Mouse (Mus musculus): ENCODE data around the gene Pts. TPM values are rescaled to one million over a fixed set of nuclear protein-coding genes. Genes with fewer than 3 reads are reported as not detected.

Pts gene
- polyA plus RNA-seq, 1 experiment, result 59.7 TPM

DNA sequence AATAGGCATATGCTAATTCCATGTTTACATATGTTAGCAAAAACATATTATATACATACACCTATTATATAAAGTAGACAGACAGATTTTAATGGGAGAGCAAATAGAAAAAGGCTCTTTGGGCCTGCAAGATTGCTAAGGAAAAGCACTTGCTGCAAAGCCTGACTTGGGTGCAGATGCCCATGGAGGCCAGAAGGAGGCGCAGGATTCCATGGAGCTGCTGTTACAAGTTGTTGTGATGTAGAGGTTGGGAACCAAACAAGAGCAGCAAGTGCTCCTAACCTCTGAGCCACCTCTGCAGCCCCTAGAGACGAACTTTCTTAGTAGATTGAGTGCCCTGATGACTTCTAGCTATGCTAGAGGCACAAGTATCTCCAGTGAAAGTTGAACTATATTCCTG lies 9.7 kb downstream of the Pts start:
- Histone ChIP-seq H3K4me1 (ENCODE audit: control insufficient read depth, insufficient read depth, low read length) (0 out of 2 replicates have a peak, but pooled peaks cover 2% of the 10 kb centered on the region), H3K27ac (ENCODE audit: insufficient read depth, low read length) (no peak overlapping the region), H3K4me3 (ENCODE audit: insufficient read depth, low read length) (no peak overlapping the region)
- TF ChIP-seq POLR2A (IDR thresholded peaks at IDR 0.05; ENCODE audit: extremely low read depth, insufficient read depth, low read length) (no peak), CTCF (IDR thresholded peaks at IDR 0.05; ENCODE audit: extremely low read depth, insufficient read depth, low read length) (peak; percentile 17; the same call in 1 of the 2 replicates)

DNA sequence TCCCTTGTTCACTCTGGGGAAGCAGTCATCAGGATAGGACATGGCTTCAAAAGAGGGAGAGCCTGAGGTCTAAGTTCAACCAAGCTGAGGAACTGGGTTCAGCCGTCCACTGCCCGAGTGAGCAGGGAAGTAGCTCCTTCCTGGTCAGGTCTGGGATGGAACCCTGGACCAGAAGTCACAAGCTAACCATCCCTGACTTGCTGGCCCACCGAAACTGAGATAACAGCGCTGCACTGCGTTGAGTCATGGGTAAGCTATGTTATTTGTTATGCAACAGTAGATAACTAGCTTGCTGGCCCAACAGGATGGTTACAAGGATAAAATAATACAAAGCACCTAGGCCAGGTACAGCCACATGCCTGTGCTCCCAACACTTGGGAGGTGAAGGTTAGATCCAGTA lies 13.1 kb downstream of the Pts start:
- H3K4me3 ChIP-seq (ENCODE audit: insufficient read depth, low read length), result no peak overlapping the region
- no peaks in the 10 kb centered on the region for H3K4me1 ChIP-seq (ENCODE audit: control insufficient read depth, insufficient read depth, low read length)
- no peak overlapping the region for H3K27ac ChIP-seq (ENCODE audit: insufficient read depth, low read length)
- no peak for TF ChIP-seq CTCF (IDR thresholded peaks at IDR 0.05; ENCODE audit: extremely low read depth, insufficient read depth, low read length)
- TF ChIP-seq POLR2A (IDR thresholded peaks at IDR 0.05; ENCODE audit: extremely low read depth, insufficient read depth, low read length), result no peak

DNA sequence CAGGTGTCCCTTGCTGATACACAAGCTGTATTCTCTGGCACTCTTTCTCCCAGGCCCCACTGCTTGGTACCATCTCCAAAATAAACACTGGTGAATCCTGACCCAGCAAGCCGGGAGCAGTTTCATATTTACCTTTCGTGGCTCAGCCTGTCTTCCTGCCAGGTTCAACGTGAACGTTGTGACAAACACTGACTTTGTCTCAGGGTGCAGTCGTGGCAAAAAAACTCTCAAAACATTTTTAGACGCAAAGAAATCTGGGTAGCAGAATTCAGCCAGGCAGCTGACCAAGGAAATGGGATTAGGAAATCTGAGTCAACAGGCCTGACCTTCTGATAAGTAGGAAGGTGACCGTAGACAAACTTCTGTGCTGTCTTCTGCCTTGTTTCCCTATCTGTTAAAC lies 21.0 kb downstream of the Pts start:
- no peak overlapping the region for H3K4me3 ChIP-seq (ENCODE audit: insufficient read depth, low read length)
- H3K4me1 ChIP-seq (ENCODE audit: control insufficient read depth, insufficient read depth, low read length), result no peaks in the 10 kb centered on the region
- TF ChIP-seq POLR2A (IDR thresholded peaks at IDR 0.05; ENCODE audit: extremely low read depth, insufficient read depth, low read length) (no peak), CTCF (IDR thresholded peaks at IDR 0.05; ENCODE audit: extremely low read depth, insufficient read depth, low read length) (no peak)
- no peak overlapping the region for H3K27ac ChIP-seq (ENCODE audit: insufficient read depth, low read length)

DNA sequence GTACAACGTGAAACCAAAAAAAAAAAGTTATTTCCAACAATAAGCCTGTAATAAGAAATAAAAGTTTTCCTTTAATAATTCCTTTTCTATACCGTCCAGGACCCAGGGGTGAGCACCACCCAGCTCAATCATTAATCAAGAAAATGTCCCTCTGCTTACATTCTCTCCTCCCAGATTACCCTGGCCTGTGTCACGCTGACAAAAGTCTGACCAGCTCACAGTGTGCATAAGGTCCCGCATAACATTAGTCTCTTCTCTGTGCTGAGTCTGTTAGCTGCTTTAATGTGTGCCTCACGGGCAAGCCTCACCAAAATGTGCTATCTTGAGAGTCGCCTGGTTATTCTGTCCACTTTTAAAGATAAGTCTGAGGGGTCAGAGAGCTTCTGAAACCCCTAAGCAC lies 23.1 kb downstream of the Pts start:
- Histone ChIP-seq H3K4me3 (ENCODE audit: insufficient read depth, low read length) (no peak overlapping the region), H3K27ac (ENCODE audit: insufficient read depth, low read length) (no peak overlapping the region), H3K4me1 (ENCODE audit: control insufficient read depth, insufficient read depth, low read length) (no peaks in the 10 kb centered on the region)
- no peak for TF ChIP-seq POLR2A (IDR thresholded peaks at IDR 0.05; ENCODE audit: extremely low read depth, insufficient read depth, low read length)
- TF ChIP-seq CTCF (IDR thresholded peaks at IDR 0.05; ENCODE audit: extremely low read depth, insufficient read depth, low read length), result no peak

DNA sequence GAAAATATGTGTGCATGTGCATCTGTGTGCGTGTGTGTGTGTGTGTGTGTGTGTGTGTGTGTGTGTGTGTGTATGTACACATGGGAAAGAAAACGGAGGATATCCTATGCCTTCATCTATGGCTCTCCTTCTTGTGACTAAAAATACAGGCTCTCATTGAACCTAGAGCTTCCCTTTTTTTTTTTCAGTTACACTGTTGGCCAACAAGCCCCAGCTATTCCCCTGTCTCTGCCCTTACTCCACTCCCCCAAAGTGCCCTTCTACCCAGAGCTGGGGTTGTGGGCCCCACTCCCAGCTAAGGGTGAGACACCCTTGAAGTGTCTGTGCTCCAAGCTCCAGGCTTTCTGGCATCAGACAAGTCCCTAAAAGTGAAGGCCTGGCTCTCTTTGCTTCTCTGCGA lies 25.6 kb downstream of the Pts start:
- Histone ChIP-seq H3K4me1 (ENCODE audit: control insufficient read depth, insufficient read depth, low read length) (no peaks in the 10 kb centered on the region), H3K27ac (ENCODE audit: insufficient read depth, low read length) (no peak overlapping the region), H3K4me3 (ENCODE audit: insufficient read depth, low read length) (no peak overlapping the region)
- TF ChIP-seq POLR2A (IDR thresholded peaks at IDR 0.05; ENCODE audit: extremely low read depth, insufficient read depth, low read length), result no peak

DNA sequence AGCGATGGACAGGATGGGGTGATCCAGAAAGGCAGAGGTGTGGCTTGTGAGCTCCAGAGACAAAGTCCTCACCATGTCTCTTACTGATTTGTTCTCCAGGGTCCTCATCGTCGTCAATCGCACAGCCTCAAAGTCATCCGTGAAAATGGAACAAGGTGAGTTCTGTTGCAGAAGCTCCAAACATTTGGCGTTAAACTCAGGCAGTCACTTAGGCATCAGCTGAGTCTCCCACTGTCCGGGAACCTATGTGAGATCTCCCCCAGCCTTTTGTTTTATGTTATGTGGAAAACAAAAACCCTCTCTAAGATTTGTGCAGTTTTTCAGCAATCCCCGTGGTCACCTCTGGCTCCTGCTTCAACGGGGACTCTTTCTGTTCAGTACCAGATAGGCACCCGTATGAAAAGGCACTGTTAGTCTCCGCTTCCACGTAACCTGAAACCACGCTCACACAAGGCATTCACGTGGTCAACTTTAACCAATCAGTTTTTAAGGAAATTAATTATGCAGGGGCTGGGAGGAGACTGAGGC lies 27.5 kb downstream of the Pts start:
- no peak overlapping the region for H3K27ac ChIP-seq (ENCODE audit: insufficient read depth, low read length)
- 0 out of 2 replicates have a peak, but pooled peaks have one; percentile 30 for TF ChIP-seq POLR2A (IDR thresholded peaks at IDR 0.05; ENCODE audit: extremely low read depth, insufficient read depth, low read length)
- TF ChIP-seq CTCF (IDR thresholded peaks at IDR 0.05; ENCODE audit: extremely low read depth, insufficient read depth, low read length), result no peak
- H3K4me1 ChIP-seq (ENCODE audit: control insufficient read depth, insufficient read depth, low read length), result no peaks in the 10 kb centered on the region
- H3K4me3 ChIP-seq (ENCODE audit: insufficient read depth, low read length), result peak overlapping the region; percentile 9

DNA sequence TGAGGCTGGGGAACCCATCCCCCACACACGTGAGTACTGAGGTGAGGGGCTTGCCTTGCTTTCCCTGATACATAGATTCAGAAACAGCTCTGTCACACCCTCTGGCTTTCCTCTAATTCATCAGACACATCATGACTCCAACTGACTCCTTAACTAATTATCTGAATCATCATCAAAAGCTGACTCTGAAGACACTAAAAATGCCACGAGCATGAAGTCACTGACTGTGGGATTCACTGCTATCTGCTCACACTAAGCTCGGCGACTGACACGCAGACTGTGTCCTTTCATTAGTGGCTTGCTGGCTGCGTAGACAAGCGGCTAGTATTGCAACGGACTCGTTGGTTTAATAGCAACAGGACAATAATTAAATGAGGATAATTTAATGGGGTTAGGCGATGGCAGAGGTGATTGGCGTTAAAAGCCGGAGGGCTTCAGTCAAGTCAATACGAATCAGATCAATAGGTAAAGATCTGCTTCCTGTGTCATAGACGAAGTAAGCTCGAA lies 28.0 kb downstream of the Pts start:
- TF ChIP-seq POLR2A (IDR thresholded peaks at IDR 0.05; ENCODE audit: extremely low read depth, insufficient read depth, low read length) (no peak), CTCF (IDR thresholded peaks at IDR 0.05; ENCODE audit: extremely low read depth, insufficient read depth, low read length) (no peak)
- Histone ChIP-seq H3K27ac (ENCODE audit: insufficient read depth, low read length) (no peak overlapping the region), H3K4me1 (ENCODE audit: control insufficient read depth, insufficient read depth, low read length) (no peaks in the 10 kb centered on the region), H3K4me3 (ENCODE audit: insufficient read depth, low read length) (peak overlapping the region; percentile 9; the same call in 1 of the 2 replicates)

DNA sequence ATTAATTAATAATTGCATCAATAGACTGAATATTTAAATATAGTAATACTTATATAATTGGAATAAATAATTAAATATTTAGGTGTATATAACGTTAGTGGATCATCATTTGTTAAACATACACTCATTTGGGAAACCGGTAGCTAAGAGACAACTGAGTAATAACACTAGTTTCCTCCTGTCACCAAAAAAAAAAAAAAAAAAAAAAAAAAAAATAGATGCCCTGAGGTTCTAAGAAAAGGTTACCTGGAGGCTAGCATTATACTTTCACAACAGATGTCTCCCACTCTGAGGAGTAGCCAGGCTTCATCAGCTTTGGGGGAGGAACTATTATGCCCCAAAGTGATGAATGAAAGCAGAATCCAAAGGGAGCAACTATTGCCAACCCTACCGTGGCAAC lies 28.7 kb downstream of the Pts start:
- Histone ChIP-seq H3K27ac (ENCODE audit: insufficient read depth, low read length) (no peak overlapping the region), H3K4me3 (ENCODE audit: insufficient read depth, low read length) (no peak overlapping the region), H3K4me1 (ENCODE audit: control insufficient read depth, insufficient read depth, low read length) (no peaks in the 10 kb centered on the region)
- TF ChIP-seq POLR2A (IDR thresholded peaks at IDR 0.05; ENCODE audit: extremely low read depth, insufficient read depth, low read length) (no peak), CTCF (IDR thresholded peaks at IDR 0.05; ENCODE audit: extremely low read depth, insufficient read depth, low read length) (no peak)

DNA sequence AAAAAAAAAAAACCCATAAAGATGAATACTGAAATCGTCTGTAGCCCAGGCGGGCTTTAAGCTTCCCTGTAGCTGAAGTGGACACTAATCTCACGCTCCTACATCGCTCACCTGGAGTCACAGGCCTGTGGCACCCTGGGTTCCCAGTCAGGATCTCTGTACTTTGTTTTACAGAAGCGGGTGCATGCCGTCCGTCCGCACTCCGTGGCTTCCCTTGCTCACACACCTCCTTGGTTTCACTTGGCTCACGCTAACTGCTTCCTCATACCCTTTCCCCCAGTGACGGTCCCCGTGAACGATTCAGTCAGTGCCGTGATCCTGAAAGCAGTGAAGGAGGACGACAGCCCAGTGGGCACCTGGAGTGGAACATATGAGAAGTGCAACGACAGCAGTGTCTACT lies 29.7 kb downstream of the Pts start:
- TF ChIP-seq CTCF (IDR thresholded peaks at IDR 0.05; ENCODE audit: extremely low read depth, insufficient read depth, low read length), result no peak
- TF ChIP-seq POLR2A (IDR thresholded peaks at IDR 0.05; ENCODE audit: extremely low read depth, insufficient read depth, low read length), result no peak
- H3K4me1 ChIP-seq (ENCODE audit: control insufficient read depth, insufficient read depth, low read length), result no peaks in the 10 kb centered on the region
- no peak overlapping the region for H3K27ac ChIP-seq (ENCODE audit: insufficient read depth, low read length)
- H3K4me3 ChIP-seq (ENCODE audit: insufficient read depth, low read length), result no peak overlapping the region

DNA sequence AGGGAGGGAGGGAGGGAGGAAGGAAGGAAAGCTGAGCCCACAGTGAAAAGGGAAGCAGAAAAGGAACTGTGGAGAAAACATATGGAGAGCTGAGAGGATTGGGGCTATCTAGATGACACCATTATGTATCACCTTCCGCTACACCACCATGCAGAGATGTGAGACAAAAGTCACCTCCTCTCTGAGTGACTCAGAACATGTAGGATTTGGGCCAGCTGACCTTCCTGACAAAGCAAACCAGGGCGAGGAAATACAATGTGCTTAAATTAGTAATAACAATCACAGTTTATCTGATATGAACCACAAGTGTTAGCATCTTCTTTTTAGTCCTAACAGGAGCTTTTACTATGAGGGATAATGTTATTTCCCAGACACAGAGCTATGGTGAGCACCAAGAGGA lies 31.0 kb downstream of the Pts start:
- H3K27ac ChIP-seq (ENCODE audit: insufficient read depth, low read length), result no peak overlapping the region
- TF ChIP-seq CTCF (IDR thresholded peaks at IDR 0.05; ENCODE audit: extremely low read depth, insufficient read depth, low read length) (no peak), POLR2A (IDR thresholded peaks at IDR 0.05; ENCODE audit: extremely low read depth, insufficient read depth, low read length) (no peak)
- no peaks in the 10 kb centered on the region for H3K4me1 ChIP-seq (ENCODE audit: control insufficient read depth, insufficient read depth, low read length)
- no peak overlapping the region for H3K4me3 ChIP-seq (ENCODE audit: insufficient read depth, low read length)
